Mouse (Mus musculus) G1E (cell line): Measurements from ENCODE around the gene Fer. TPM values are rescaled to one million over a fixed set of nuclear protein-coding genes. Genes with fewer than 3 reads are reported as not detected.

ENCODE experiments used
- ATAC-seq: 2 replicates; pipeline ENCODE4 v1.8.0; 2016; ENCODE audit warnings: mild to moderate bottlenecking; ENCODE audit not compliant: insufficient number of reproducible peaks, poor library complexity, low FRiP score, severe bottlenecking; ENCODE audit errors: extremely low read depth
- DNase-seq: peaks from one replicate; pipeline ENCODE4 v3.0.0; 2012; ENCODE audit warnings: low spot score
- H3K27me3 ChIP-seq: 2 replicates; pipeline ENCODE4 v1.6.1; 2012; ENCODE audit warnings: mild to moderate bottlenecking, low read length, inconsistent platforms; ENCODE audit not compliant: insufficient read depth
- H3K36me3 ChIP-seq: replicated peaks from 2 replicates; pipeline ENCODE3; 2012; ENCODE audit warnings: mild to moderate bottlenecking, inconsistent platforms
- H3K4me1 ChIP-seq: 2 replicates; pipeline ENCODE4 v1.6.1; 2012; ENCODE audit warnings: low read depth, low read length, inconsistent platforms, mixed read lengths; ENCODE audit not compliant: insufficient read depth
- H3K4me3 ChIP-seq: 2 replicates; pipeline ENCODE4 v1.5.1; 2012; ENCODE audit warnings: low read depth, mild to moderate bottlenecking, inconsistent platforms, low read length, moderate library complexity, mixed read lengths
- H3K9me3 ChIP-seq: replicated peaks from 2 replicates; pipeline ENCODE4 v1.6.1; 2012; ENCODE audit warnings: inconsistent platforms
- CTCF ChIP-seq: IDR thresholded peaks from 2 replicates; pipeline ENCODE4 v1.5.1; 2012; ENCODE audit warnings: low read depth, low read length, inconsistent platforms, mixed read lengths
- GATA1 ChIP-seq: IDR thresholded peaks from 2 replicates; pipeline ENCODE4 v1.6.1; 2012; ENCODE audit warnings: borderline replicate concordance, low read length, inconsistent platforms, mixed read lengths
- GATA2 ChIP-seq: IDR thresholded peaks from 2 replicates; pipeline ENCODE4 v1.6.1; 2012; ENCODE audit warnings: low read depth, low read length, inconsistent platforms, borderline replicate concordance
- POLR2AphosphoS5 ChIP-seq: IDR thresholded peaks from 2 replicates; pipeline ENCODE4 v1.6.1; 2012; ENCODE audit warnings: low read depth, low read length, inconsistent platforms; ENCODE audit not compliant: insufficient replicate concordance
- TAL1 ChIP-seq: conservative IDR thresholded peaks from 2 replicates; pipeline ENCODE4 v1.6.1; 2012; ENCODE audit warnings: low read depth, low read length, inconsistent platforms, mixed read lengths
- polyA plus RNA-seq: library from polyadenylated mRNA; stranded (reverse); fragments of >175 nt; gene quantifications from 2 replicates; pipeline ENCODE4 v1.2.3, GENCODE M21; 2012
- total RNA-seq, 2 experiments: library from RNA; stranded (forward) in 1 of 2; stranded (reverse) in 1 of 2; fragments of 200-1000 nt in 1 of 2; fragments of >200 nt in 1 of 2; fragmentation: Nextera tagmentation in 1 of 2; gene quantifications; 2 replicates each; pipeline ENCODE4 v1.2.3; 2014 to 2017

Fer gene
- total and polyA plus RNA-seq, 3 experiments, result 1.9 to 39.8 (median 27.9) TPM

- H3K4me3 ChIP-seq, result no peak overlapping the region
- no peaks in the 10 kb centered on the region for H3K9me3 ChIP-seq
- TF ChIP-seq CTCF (no peak), GATA1 (no peak), GATA2 (no peak), POLR2AphosphoS5 (no peak), TAL1 (no peak)
- no peaks in the 10 kb centered on the region for H3K4me1 ChIP-seq
- ATAC-seq, result no peak
- DNase-seq, result no peak
- peaks cover 2% of the 10 kb centered on the region for H3K36me3 ChIP-seq
- no peaks in the 10 kb centered on the region for H3K27me3 ChIP-seq
Observed at GRCm38 (mm10) chr17:64126904-64127303, 264.0 kb downstream of the Fer start.

DNA sequence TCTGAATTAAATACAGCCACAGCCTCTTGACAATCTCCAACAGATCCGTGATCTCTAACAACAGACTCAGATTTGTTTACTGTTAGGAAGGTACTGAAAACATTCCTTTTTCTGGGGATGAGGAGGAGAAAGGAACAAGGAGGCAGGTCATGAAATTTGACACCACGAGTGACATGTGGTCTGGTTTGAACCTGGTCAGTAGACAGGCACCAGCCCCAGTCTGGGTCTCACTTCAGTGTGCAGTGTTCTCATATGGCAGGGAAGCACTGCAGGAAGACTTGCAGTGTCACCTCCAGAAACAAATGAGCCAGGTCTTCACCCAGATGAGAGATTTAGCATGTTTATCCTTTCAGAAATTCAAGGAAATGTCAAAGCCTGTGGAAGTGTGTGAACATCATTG is 266.9 kb downstream of the Fer start:
- Histone ChIP-seq H3K4me1 (no peaks in the 10 kb centered on the region), H3K4me3 (no peak overlapping the region), H3K27me3 (no peaks in the 10 kb centered on the region), H3K9me3 (no peaks in the 10 kb centered on the region), H3K36me3 (no peaks in the 10 kb centered on the region)
- no peak for DNase-seq
- TF ChIP-seq POLR2AphosphoS5 (no peak), TAL1 (no peak), GATA2 (no peak), CTCF (no peak), GATA1 (no peak)
- ATAC-seq, result no peak

- ATAC-seq (no peak), DNase-seq (no peak)
- Histone ChIP-seq H3K36me3 (peaks cover 3% of the 10 kb centered on the region), H3K4me1 (no peaks in the 10 kb centered on the region), H3K27me3 (no peaks in the 10 kb centered on the region), H3K9me3 (no peaks in the 10 kb centered on the region), H3K4me3 (no peak overlapping the region)
- TF ChIP-seq GATA1 (no peak), CTCF (no peak), POLR2AphosphoS5 (no peak), TAL1 (no peak), GATA2 (no peak)
Observed at GRCm38 (mm10) chr17:64130356-64130755, 267.5 kb downstream of the Fer start.

DNA sequence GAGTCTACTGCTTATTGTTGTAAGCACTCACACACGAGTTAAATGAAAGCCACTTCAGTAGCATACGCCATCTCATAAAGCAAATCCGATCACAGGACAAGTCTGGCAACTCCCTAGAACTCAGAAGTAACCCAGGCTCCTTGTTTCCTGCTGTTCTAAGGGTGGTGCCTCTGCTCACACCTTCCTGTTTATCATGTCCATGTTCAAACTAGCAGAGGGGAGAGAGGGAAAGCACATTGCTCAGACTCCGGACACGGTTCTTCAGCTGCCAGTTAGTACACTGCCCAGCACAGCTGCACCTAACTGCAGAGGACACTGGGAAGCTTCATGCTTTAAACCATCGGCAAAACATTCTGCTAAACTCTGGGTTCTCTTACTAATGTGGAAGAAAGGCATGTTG is 269.3 kb downstream of the Fer start:
- Histone ChIP-seq H3K27me3 (no peaks in the 10 kb centered on the region), H3K4me3 (no peak overlapping the region), H3K4me1 (no peaks in the 10 kb centered on the region), H3K36me3 (peaks cover 6% of the 10 kb centered on the region), H3K9me3 (no peaks in the 10 kb centered on the region)
- TF ChIP-seq GATA1 (no peak), CTCF (no peak), GATA2 (no peak), POLR2AphosphoS5 (no peak), TAL1 (no peak)
- ATAC-seq, result no peak
- DNase-seq, result no peak

GRCm38 (mm10) chr17:64135941-64136650 is 273.2 kb downstream of the Fer start:
- Histone ChIP-seq H3K4me1 (no peaks in the 10 kb centered on the region), H3K9me3 (no peaks in the 10 kb centered on the region), H3K4me3 (no peak overlapping the region), H3K27me3 (no peaks in the 10 kb centered on the region), H3K36me3 (peaks cover 40% of the 10 kb centered on the region)
- DNase-seq (no peak), ATAC-seq (no peak)
- TF ChIP-seq GATA2, result no peak
- no peak for TF ChIP-seq CTCF
- TF ChIP-seq POLR2AphosphoS5, result no peak
- no peak for TF ChIP-seq TAL1
- no peak for TF ChIP-seq GATA1

DNA sequence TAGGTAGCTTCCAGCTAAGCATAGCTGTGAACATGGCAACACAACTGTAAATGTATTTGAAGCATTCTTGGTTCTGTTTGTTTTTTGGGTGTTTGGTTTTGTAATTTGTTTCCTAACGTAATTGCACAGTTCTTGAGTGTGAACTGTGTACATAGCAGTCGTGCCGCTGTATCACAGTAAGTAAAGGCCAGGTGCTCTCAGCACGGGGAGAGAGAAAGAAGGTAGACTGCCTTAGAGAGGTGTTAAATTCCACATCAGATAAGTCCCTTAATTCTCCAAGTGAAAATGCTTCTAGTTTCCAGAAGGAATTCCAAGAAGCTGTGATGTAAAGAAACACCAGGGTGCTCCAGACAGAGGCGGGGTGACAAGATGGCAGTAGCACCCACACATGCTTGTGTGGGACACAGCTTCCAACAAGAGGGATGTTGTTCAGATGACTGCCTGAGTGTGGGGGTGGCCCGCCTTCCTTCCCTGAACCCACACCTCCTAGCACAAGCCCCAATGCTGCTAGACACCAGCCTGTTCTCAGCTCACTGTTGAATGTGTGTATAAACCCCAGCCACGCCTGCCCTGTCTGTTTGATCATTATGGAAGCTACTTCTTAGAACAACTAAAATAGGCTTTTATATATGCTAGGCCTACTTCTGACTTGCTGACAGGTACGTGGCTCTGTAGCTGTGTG is 275.3 kb downstream of the Fer start:
- DNase-seq, result no peak
- no peak for TF ChIP-seq CTCF
- no peak for TF ChIP-seq POLR2AphosphoS5
- no peak for TF ChIP-seq TAL1
- no peak for TF ChIP-seq GATA2
- TF ChIP-seq GATA1, result no peak
- Histone ChIP-seq H3K36me3 (peaks cover 49% of the 10 kb centered on the region), H3K4me3 (no peak overlapping the region), H3K4me1 (no peaks in the 10 kb centered on the region), H3K27me3 (no peaks in the 10 kb centered on the region), H3K9me3 (no peaks in the 10 kb centered on the region)
- no peak for ATAC-seq
